Mouse (Mus musculus): ENCODE results near the gene Slc30a10. TPM values are rescaled to one million over a fixed set of nuclear protein-coding genes. Genes with fewer than 3 reads are reported as not detected.

Gene Slc30a10
- 2.3 and 3.2 TPM in 2 replicates for polyA plus RNA-seq (2012; ENCODE audit: low replicate concordance)

DNA sequence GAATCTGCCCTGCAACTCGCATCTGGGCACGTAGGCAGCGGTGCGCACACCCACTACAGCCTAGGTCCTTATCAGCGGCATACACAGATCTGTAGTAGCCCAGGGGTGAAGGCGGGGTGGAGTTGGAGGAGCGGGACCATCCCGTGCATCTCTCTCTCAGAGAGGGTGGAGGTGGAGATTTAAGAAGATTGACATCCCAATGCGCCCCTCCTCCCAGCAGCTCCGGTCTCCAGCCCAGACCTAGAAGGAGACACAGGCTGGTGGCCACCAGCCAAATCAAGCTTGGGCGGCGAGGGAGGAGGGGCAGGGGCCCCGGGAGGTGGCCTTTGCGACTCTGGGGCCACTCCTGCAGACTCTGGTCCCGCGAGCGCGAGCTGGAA is at the start of gene Slc30a10:
Slc30a10 (plus strand) TSS at position 274 of the 380 bp plus-strand sequence.

Other genes with a start within 250 kb of the Slc30a10 start
- 4.8 and 7.5 TPM in 2 replicates for gene Iars2, start 125.5 kb upstream of the Slc30a10 start, polyA plus RNA-seq (2012; ENCODE audit: low replicate concordance)
- gene Bpnt1, start 122.7 kb upstream of the Slc30a10 start, polyA plus RNA-seq (2012; ENCODE audit: low replicate concordance): 2.1 and 3.3 TPM in 2 replicates
- gene Eprs, start 91.8 kb upstream of the Slc30a10 start, polyA plus RNA-seq (2012; ENCODE audit: low replicate concordance): 3.2 and 13.1 TPM in 2 replicates